Mouse (Mus musculus): ENCODE measurements around the gene Npl.
"Not testable (repeated sequence)": the region's sequence is repeated elsewhere in the genome, so short reads cannot be mapped to it uniquely, and the experiment has no call there.

DNA sequence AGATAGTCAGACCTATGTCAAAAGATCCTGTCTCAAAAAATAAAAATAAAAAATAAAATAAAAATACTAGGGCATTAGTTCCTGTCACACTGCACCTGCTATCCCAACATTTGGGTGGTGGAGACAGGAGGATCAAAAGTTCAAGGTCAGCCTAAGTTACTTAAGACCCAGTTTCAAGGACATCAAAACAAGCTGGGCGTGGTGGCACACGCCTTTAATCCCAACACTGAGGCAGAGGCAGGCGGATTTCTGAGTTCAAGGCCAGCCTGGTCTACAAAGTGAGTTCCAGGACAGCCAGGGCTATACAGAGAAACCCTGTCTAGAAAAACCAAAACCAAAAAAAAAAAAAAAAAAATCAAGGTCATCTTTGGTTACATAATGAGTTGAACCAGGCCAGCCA, 16.9 kb downstream of the Npl start:
- TF ChIP-seq CTCF (IDR thresholded peaks at IDR 0.05; ENCODE audit: extremely low read depth, insufficient read length, insufficient replicate concordance, low read depth, low read length); POLR2A (IDR thresholded peaks at IDR 0.05; ENCODE audit: low read depth, low read length): not testable (repeated sequence)

Measured in small intestine, adult 2 months (tissue).